Mouse (Mus musculus): Measurements from ENCODE around the gene Abcd3. TPM values are rescaled to one million over a fixed set of nuclear protein-coding genes. Genes with fewer than 3 reads are reported as not detected.

Abcd3 gene
- polyA plus RNA-seq, 1 experiment from 2014 or later, result 29.6 TPM

DNA sequence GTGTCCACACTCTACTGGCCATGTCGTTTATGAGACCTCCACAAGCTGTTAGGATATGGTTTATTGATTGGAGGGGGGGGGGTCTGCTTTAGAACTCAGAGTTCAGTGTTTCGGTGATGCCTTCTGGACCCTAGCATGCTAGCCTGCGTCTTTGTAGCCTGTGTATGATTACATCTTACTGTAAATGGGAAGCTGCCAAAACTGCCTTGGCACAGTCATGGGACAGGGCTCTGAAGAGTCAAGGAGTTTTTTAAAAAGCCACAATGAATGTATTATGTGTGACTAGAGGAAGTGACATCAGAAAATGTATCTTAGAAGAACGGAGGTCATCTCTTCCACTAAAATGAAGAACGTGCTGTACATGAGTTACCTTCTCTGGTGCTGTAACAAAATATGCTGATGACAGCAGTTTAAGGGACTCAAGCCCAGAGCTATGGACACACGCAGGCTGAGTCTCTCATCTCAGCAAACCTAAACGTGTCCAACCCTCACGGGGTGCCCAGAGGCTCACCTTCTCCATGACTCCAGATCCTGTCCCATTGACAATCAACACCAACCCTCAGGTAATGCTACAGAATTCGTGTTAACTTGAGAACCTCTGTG, 26.4 kb upstream of the Abcd3 start:
- no peaks in the 10 kb centered on the region for H3K9me3 ChIP-seq (replicated peaks)
- H3K27ac ChIP-seq, result no peak overlapping the region
- 55% methylated on average over 9 of the region's 9 CpGs for WGBS (ENCODE audit: insufficient replicate concordance)
- no peaks in the 10 kb centered on the region for H3K4me1 ChIP-seq
- H3K9ac ChIP-seq, result no peak overlapping the region
- no peaks in the 10 kb centered on the region for H3K27me3 ChIP-seq (replicated peaks)
- H3K4me2 ChIP-seq, result no peak overlapping the region
- H3K36me3 ChIP-seq, result no peaks in the 10 kb centered on the region
- no peak for ATAC-seq
- H3K4me3 ChIP-seq, result no peak overlapping the region

DNA sequence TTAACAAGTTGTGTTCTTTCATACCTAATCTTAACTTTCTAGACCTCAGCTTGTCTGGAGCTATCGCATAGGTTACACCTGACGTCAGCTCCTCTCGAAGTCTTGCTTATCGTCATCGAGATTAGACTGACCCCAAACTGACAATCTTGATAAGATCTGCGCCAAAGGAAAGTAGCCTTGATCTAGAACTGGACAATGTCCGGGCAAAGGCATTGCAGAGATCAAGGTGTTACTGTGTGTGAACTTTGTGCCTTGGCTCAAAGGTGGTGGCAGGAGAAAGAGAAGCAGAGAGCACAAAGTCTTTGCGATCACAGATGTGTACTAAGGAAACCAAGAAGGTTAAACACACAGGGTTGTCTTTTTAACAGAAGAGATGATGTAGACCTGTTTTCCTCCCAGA, 25.2 kb upstream of the Abcd3 start:
- H3K27me3 ChIP-seq (replicated peaks), result no peaks in the 10 kb centered on the region
- H3K4me3 ChIP-seq, result no peak overlapping the region
- H3K9me3 ChIP-seq (replicated peaks), result no peaks in the 10 kb centered on the region
- ATAC-seq, result no peak
- no peaks in the 10 kb centered on the region for H3K36me3 ChIP-seq
- 67% methylated on average over 8 of the region's 8 CpGs for WGBS (ENCODE audit: insufficient replicate concordance)
- no peaks in the 10 kb centered on the region for H3K4me1 ChIP-seq
- H3K9ac ChIP-seq, result no peak overlapping the region
- no peak overlapping the region for H3K27ac ChIP-seq
- H3K4me2 ChIP-seq, result no peak overlapping the region

DNA sequence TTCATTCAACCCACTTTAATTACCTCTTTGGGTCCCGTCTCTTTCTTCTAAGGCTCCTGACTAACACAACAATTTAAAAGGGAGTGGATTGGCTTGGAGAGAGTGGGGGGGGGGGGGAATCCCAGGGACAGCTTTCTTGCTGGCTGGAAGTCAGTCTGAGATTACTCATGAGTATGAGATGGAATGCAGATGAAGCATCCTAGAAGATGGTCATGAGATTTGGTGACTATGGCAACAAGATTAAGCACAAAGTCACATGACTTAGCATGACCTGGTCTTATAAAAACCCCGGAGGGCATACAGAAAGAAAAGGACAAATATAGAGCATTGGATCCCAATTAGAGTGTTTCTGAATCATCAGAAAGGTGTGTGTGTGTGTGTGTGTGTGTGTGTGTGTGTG, 19.6 kb upstream of the Abcd3 start:
- no peaks in the 10 kb centered on the region for H3K4me1 ChIP-seq
- H3K9ac ChIP-seq, result no peak overlapping the region
- H3K4me3 ChIP-seq, result no peak overlapping the region
- no peak for ATAC-seq
- no peak overlapping the region for H3K27ac ChIP-seq
- H3K36me3 ChIP-seq, result no peaks in the 10 kb centered on the region
- WGBS (ENCODE audit: insufficient replicate concordance), result 63% methylated on average over 2 of the region's 2 CpGs
- no peaks in the 10 kb centered on the region for H3K9me3 ChIP-seq (replicated peaks)
- H3K27me3 ChIP-seq (replicated peaks), result no peaks in the 10 kb centered on the region; the same call in 1 of the 2 replicates
- no peak overlapping the region for H3K4me2 ChIP-seq

DNA sequence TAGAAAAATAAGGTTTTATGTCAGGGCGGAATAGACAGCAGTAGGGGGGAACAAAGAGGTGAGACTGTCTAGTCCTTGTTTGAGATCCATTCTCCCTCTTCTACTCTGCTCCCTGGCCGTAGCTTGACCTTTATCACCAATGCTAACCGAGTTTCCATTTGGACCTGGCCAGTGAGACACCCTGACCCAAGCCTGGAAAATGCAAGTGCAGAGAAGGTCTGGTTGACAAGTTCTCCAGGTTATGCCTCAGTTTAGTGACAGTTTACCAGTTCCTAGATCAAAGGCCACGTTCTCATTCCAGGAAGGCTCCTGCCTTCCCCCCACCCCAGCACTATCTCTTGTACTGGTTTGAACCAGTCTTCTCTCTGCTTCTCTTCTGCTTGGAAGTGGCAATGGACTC, 19.1 kb upstream of the Abcd3 start:
- Histone ChIP-seq H3K36me3 (no peaks in the 10 kb centered on the region), H3K27me3 (replicated peaks) (no peaks in the 10 kb centered on the region; the same call in 1 of the 2 replicates), H3K4me3 (no peak overlapping the region), H3K9ac (no peak overlapping the region), H3K4me2 (no peak overlapping the region), H3K27ac (no peak overlapping the region), H3K4me1 (no peaks in the 10 kb centered on the region), H3K9me3 (replicated peaks) (no peaks in the 10 kb centered on the region)
- WGBS (ENCODE audit: insufficient replicate concordance), result 61% methylated on average over 4 of the region's 4 CpGs
- ATAC-seq, result no peak

DNA sequence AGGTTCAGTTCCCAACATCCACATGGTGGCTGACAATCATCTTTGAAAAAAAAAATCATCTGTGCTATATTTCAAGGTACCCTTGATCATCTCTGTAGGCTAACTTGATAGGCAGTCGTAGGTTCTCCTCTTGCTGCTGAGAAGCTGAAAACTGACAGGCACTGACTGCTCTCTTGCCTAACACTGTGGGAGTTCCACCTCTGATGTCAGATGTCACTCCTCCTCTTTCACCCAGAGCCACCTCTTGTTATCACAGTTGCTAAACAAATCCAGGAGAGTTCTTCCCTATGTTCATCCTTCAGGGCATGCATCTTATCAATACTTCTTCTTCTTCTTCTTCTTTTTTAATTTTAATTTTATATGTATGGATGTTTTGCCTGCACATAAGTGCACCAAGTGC, 10.0 kb upstream of the Abcd3 start:
- no peak overlapping the region for H3K9ac ChIP-seq
- no peaks in the 10 kb centered on the region for H3K9me3 ChIP-seq (replicated peaks)
- H3K4me3 ChIP-seq, result no peak overlapping the region
- 55% methylated on average over 1 of the region's 1 CpGs for WGBS (ENCODE audit: insufficient replicate concordance)
- no peak for ATAC-seq
- H3K27ac ChIP-seq, result no peak overlapping the region
- no peaks in the 10 kb centered on the region for H3K27me3 ChIP-seq (replicated peaks)
- H3K36me3 ChIP-seq, result no peaks in the 10 kb centered on the region
- H3K4me2 ChIP-seq, result no peak overlapping the region
- peaks cover 11% of the 10 kb centered on the region for H3K4me1 ChIP-seq

DNA sequence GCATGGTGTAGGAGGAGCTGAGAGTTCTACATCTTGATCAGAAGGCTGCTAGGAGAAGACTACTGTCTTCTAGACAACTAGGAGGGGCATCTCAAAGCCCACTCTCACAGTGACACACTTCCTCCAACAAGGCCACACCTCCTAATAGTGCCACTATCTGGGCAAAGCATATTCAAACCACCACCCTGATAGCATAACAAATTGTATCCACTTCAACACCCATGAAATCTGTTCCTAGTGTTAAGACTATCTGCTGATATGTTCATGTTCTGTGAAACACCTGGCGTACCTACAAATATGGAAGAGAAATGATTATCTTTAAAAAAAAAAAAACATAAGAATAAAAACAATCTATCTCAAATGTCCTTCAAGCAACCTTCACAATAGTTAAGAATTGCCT, 9.2 kb upstream of the Abcd3 start:
- Histone ChIP-seq H3K36me3 (no peaks in the 10 kb centered on the region), H3K4me2 (no peak overlapping the region), H3K9me3 (replicated peaks) (no peaks in the 10 kb centered on the region), H3K4me3 (no peak overlapping the region), H3K9ac (no peak overlapping the region), H3K4me1 (peaks cover 17% of the 10 kb centered on the region), H3K27me3 (replicated peaks) (no peaks in the 10 kb centered on the region), H3K27ac (no peak overlapping the region)
- ATAC-seq, result no peak
- WGBS (ENCODE audit: insufficient replicate concordance), result 57% methylated on average over 1 of the region's 1 CpGs

DNA sequence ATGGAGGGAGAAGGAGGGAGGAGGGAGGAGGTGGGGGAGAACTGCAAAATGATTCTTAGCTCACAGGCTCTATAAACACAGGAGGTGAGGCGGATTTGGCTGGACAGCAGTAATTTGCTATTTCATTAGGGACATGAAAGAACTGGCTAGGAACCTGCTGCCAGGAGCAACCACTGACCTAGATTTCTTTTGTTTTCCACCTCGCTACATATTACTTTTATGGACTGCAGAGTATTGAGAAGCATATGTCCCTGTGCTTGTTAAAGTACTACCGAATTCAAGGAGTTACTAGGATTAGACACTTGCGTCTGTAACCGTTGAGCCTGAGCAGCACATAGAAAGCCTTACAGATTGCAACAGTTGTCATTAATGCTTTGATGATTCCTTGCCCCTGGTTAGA, 7.5 kb upstream of the Abcd3 start:
- H3K27me3 ChIP-seq (replicated peaks), result no peaks in the 10 kb centered on the region
- no peak overlapping the region for H3K27ac ChIP-seq
- no peak overlapping the region for H3K4me2 ChIP-seq
- no peak for ATAC-seq
- H3K9ac ChIP-seq, result no peak overlapping the region
- H3K4me1 ChIP-seq, result peaks cover 17% of the 10 kb centered on the region
- WGBS (ENCODE audit: insufficient replicate concordance), result 79% methylated on average over 5 of the region's 5 CpGs
- H3K4me3 ChIP-seq, result no peak overlapping the region
- H3K36me3 ChIP-seq, result no peaks in the 10 kb centered on the region
- H3K9me3 ChIP-seq (replicated peaks), result no peaks in the 10 kb centered on the region

DNA sequence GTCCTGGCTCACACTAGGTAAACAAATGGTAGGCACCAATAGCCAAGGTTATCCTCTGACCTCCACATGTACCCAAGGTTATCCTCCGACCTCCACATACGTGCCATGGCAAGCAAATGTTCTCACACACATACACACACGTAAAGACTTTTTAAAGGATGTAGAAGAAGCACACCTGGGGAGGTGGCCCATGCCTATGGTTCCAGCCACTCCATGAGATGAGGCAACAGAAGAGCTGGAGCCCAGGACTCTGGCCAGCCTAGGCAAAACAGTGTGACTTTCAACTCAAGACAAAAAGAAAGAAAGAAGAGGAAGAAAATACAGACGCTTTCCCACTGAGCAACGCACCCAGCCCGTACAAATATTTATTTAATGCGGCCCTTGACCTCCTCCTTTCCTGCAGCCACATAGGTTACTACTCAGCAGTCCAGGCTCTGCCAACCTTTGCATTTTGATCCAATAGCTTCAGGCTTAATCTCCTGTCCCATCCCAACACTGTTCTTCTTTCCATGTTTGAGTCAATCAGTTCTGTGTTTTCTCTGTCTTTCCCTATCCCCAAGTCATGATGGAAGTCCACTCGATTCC, 6.5 kb upstream of the Abcd3 start:
- 0 out of 2 replicates have a peak, but pooled peaks have one; percentile 18 for ATAC-seq
- Histone ChIP-seq H3K27me3 (replicated peaks) (no peaks in the 10 kb centered on the region), H3K27ac (no peak overlapping the region), H3K4me1 (peaks cover 17% of the 10 kb centered on the region), H3K9ac (no peak overlapping the region), H3K36me3 (no peaks in the 10 kb centered on the region), H3K4me3 (no peak overlapping the region), H3K9me3 (replicated peaks) (no peaks in the 10 kb centered on the region), H3K4me2 (no peak overlapping the region)
- 68% methylated on average over 8 of the region's 8 CpGs for WGBS (ENCODE audit: insufficient replicate concordance)

DNA sequence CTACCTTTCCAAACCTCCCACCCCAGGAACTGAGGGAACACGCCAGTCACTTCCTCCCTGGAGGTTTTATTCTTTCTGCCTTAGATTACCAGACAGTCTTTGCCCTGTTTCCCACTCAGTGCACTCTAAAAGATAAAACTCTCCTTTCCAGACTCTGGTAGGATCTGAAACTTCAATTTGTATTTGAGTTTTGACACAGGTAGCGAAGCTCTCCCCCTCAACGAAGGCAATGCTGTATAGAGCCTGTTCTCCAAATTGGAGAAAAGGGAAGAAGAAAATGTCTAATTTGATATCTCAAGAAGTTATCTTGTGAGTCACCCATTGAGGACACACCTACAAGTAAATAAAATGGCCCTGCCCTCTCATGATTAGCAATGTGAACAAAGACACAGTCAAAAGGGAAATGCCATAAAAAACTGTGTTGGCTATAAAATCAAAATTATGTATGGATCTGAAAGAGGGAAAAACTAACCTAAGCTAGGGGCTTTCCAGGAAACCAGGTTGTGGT, 4.6 kb upstream of the Abcd3 start:
- H3K9ac ChIP-seq, result no peak overlapping the region
- ATAC-seq, result no peak
- no peaks in the 10 kb centered on the region for H3K27me3 ChIP-seq (replicated peaks)
- no peak overlapping the region for H3K27ac ChIP-seq
- 48% methylated on average over 3 of the region's 3 CpGs for WGBS (ENCODE audit: insufficient replicate concordance)
- no peak overlapping the region for H3K4me3 ChIP-seq
- H3K36me3 ChIP-seq, result no peaks in the 10 kb centered on the region
- no peak overlapping the region for H3K4me2 ChIP-seq
- H3K9me3 ChIP-seq (replicated peaks), result no peaks in the 10 kb centered on the region
- peaks cover 21% of the 10 kb centered on the region for H3K4me1 ChIP-seq

DNA sequence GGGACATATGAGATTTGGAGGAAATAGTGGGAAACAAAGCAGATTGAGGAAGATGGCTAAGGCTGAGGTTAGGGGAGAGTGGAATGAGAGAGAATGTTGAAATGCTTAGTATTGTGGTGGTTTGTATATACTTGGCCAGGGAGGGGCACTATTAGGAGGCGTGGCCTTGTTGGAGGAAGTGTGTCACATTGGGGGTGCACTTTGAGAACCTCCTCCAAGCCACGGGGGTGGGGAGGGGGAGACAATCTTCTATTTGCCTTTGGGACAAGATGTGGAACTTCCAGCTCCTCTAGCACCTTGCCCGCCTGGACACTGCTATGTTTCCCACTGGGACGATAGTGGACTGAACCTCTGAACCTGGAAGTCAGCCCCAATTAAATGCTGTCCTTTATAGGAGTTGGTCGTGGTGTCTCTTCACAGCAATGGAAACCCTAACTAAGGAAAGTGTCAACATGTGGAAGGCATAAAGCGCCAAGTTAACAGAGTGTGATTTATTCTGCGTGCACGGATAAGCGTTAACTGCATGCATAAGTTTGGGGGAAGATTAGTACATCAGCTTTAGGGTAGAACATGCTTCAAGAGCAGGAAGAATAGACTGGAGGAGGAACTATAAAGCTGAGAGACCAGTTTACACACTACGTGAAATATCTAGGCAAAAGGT, 3.8 kb upstream of the Abcd3 start:
- H3K9ac ChIP-seq, result no peak overlapping the region
- no peaks in the 10 kb centered on the region for H3K27me3 ChIP-seq (replicated peaks)
- peaks cover 18% of the 10 kb centered on the region for H3K4me1 ChIP-seq
- H3K9me3 ChIP-seq (replicated peaks), result no peaks in the 10 kb centered on the region
- H3K4me3 ChIP-seq, result no peak overlapping the region
- no peak for ATAC-seq
- H3K27ac ChIP-seq, result no peak overlapping the region
- H3K4me2 ChIP-seq, result no peak overlapping the region
- no peaks in the 10 kb centered on the region for H3K36me3 ChIP-seq
- WGBS (ENCODE audit: insufficient replicate concordance), result 73% methylated on average over 10 of the region's 10 CpGs

DNA sequence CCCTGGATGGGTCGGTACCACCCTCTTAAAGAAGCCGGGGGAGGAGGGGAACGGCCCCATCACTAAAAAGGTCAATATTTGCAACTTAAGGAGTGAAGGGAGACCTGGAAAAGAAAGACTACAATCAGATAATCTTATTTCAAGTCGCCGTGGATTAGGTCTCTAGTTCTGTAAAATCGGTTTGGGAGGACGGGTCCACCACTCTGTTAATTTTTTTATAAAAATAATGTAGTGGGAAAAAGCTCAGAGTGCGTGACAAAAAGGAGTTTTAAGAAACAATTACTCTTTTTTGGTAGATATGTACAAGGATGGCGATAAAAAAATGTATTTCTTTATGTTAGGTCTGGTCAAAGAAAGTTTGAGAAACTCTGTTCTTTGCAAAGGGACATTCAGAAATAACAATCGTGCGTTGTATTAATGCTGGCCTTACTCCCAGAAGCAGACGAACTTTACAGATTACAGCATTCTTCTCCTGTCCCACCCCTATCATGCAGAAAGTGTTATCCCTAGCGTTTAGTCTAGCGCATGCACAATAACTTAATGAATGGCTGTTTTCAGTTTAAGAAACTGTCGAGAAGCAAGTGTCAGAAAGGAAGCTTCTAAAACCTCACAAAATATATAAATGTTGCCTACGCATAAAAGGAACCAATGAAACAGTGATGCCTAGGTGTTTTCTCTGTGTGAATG, 590 bp upstream of the Abcd3 start:
- no peaks in the 10 kb centered on the region for H3K9me3 ChIP-seq (replicated peaks)
- H3K4me3 ChIP-seq, result peak overlapping the region; percentile 82
- ATAC-seq, result no peak
- H3K27ac ChIP-seq, result peak overlapping the region; percentile 88
- peak overlapping the region; percentile 82 for H3K9ac ChIP-seq
- H3K4me2 ChIP-seq, result peak overlapping the region; percentile 80
- H3K36me3 ChIP-seq, result no peaks in the 10 kb centered on the region
- peaks cover 21% of the 10 kb centered on the region for H3K4me1 ChIP-seq
- H3K27me3 ChIP-seq (replicated peaks), result no peaks in the 10 kb centered on the region
- WGBS (ENCODE audit: insufficient replicate concordance), result 23% methylated on average over 16 of the region's 16 CpGs

DNA sequence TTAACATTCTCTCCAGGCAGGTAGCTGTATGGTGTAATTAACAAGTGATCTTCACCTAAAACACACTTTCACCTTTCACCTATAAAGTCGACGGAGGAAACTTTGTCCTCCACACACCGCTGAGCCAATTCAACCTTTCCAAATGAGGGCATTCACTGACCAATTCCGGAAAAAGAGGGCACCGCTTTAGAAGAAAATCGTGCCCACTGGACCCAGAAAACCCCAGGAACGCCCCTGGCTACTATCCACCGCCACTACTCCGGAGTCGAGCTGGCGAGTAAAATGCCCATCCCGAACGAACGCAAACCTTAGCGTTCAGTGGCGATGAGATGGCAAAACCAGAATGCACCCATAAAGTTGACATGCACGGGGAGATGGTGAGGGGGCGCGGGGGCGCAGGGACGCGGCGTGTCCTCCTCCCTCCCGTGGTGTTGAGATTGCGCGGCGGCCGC, 663 bp downstream of the Abcd3 start:
- H3K4me1 ChIP-seq, result peaks cover 9% of the 10 kb centered on the region
- H3K27ac ChIP-seq, result peak overlapping the region; percentile 88
- ATAC-seq, result peak; percentile 57; the same call in 1 of the 2 replicates
- WGBS (ENCODE audit: insufficient replicate concordance), result 1% methylated on average over 24 of the region's 28 CpGs
- no peaks in the 10 kb centered on the region for H3K9me3 ChIP-seq (replicated peaks)
- H3K27me3 ChIP-seq (replicated peaks), result no peaks in the 10 kb centered on the region
- H3K4me3 ChIP-seq, result peak overlapping the region; percentile 82
- peak overlapping the region; percentile 80 for H3K4me2 ChIP-seq
- H3K9ac ChIP-seq, result peak overlapping the region; percentile 82
- no peaks in the 10 kb centered on the region for H3K36me3 ChIP-seq
